Mouse (Mus musculus): ENCODE measurements around the gene Wscd1.

DNA sequence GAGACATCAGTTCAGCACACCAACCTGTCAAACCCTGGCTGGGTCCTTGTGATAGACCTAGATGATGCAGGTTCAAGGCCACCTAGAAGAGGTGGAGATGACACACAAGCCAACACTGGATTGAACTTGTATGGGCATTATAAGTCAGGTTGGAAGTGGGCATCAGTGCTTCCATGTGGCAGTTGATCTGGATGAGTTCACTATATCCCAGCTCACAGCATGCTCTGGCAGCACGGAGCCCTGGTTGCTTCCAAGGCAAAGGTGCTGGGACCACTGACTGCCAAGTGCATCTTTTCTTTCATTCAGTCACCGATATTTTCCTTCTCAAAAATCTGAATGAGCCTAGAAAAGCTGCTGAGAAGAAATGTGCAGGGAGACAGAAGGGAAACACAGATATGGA lies 58.8 kb downstream of the Wscd1 start:
- no peak for TF ChIP-seq CTCF (IDR thresholded peaks at IDR 0.05; ENCODE audit: insufficient read depth, low read length)
- no peak for TF ChIP-seq POLR2A (IDR thresholded peaks at IDR 0.05; ENCODE audit: borderline replicate concordance, extremely low read depth, low read depth, low read length)
